Mouse (Mus musculus): ENCODE results near the gene Abcc4. TPM values are rescaled to one million over a fixed set of nuclear protein-coding genes. Genes with fewer than 3 reads are reported as not detected.

Abcc4 gene
- polyA plus RNA-seq, 1 experiment from 2014 or later: 2.8 TPM

GRCm38 (mm10) chr14:118706962-118707361 is 943 bp upstream of the Abcc4 start:
- H3K27me3 ChIP-seq (ENCODE audit: insufficient read depth, poor library complexity, severe bottlenecking): peaks cover 77% of the 10 kb centered on the region
- WGBS: 82% methylated on average over 11 of the region's 11 CpGs
- H3K36me3 ChIP-seq: no peaks in the 10 kb centered on the region
- no peaks in the 10 kb centered on the region for H3K9me3 ChIP-seq
- DNase-seq (ENCODE audit: low spot score): no peak
- peak overlapping the region; percentile 78 for H3K4me3 ChIP-seq
- H3K27ac ChIP-seq: no peak overlapping the region
- H3K4me1 ChIP-seq (replicated peaks): peaks cover 42% of the 10 kb centered on the region

GRCm38 (mm10) chr14:118705465-118705807 is 583 bp downstream of the Abcc4 start:
- WGBS: 2% methylated on average over 10 of the region's 10 CpGs
- Histone ChIP-seq H3K27ac (peak overlapping the region; percentile 87), H3K36me3 (no peaks in the 10 kb centered on the region), H3K9me3 (no peaks in the 10 kb centered on the region), H3K27me3 (ENCODE audit: insufficient read depth, poor library complexity, severe bottlenecking) (peaks cover 63% of the 10 kb centered on the region), H3K4me3 (peak overlapping the region; percentile 78), H3K4me1 (replicated peaks) (peaks cover 41% of the 10 kb centered on the region)
- DNase-seq (ENCODE audit: low spot score): no peak

GRCm38 (mm10) chr14:118703363-118703762 is 2.7 kb downstream of the Abcc4 start:
- Histone ChIP-seq H3K36me3 (no peaks in the 10 kb centered on the region), H3K4me1 (replicated peaks) (peaks cover 48% of the 10 kb centered on the region), H3K27me3 (ENCODE audit: insufficient read depth, poor library complexity, severe bottlenecking) (peaks cover 51% of the 10 kb centered on the region), H3K27ac (no peak overlapping the region), H3K4me3 (no peak overlapping the region), H3K9me3 (no peaks in the 10 kb centered on the region)
- 72% methylated on average over 9 of the region's 9 CpGs for WGBS
- no peak for DNase-seq (ENCODE audit: low spot score)

GRCm38 (mm10) chr14:118701991-118702608 is 3.9 kb downstream of the Abcc4 start:
- DNase-seq (ENCODE audit: low spot score): no peak
- Histone ChIP-seq H3K4me3 (no peak overlapping the region), H3K36me3 (no peaks in the 10 kb centered on the region), H3K27ac (no peak overlapping the region), H3K27me3 (ENCODE audit: insufficient read depth, poor library complexity, severe bottlenecking) (peaks cover 41% of the 10 kb centered on the region), H3K4me1 (replicated peaks) (peaks cover 51% of the 10 kb centered on the region), H3K9me3 (no peaks in the 10 kb centered on the region)
- 60% methylated on average over 7 of the region's 7 CpGs for WGBS

GRCm38 (mm10) chr14:118700576-118700975 is 5.4 kb downstream of the Abcc4 start:
- no peak for DNase-seq (ENCODE audit: low spot score)
- no peak overlapping the region for H3K4me3 ChIP-seq
- H3K36me3 ChIP-seq: peaks cover 13% of the 10 kb centered on the region; the same call in 1 of the 2 replicates
- H3K27ac ChIP-seq: no peak overlapping the region
- 82% methylated on average over 7 of the region's 7 CpGs for WGBS
- peaks cover 27% of the 10 kb centered on the region for H3K27me3 ChIP-seq (ENCODE audit: insufficient read depth, poor library complexity, severe bottlenecking)
- peaks cover 36% of the 10 kb centered on the region for H3K4me1 ChIP-seq (replicated peaks)
- no peaks in the 10 kb centered on the region for H3K9me3 ChIP-seq

GRCm38 (mm10) chr14:118699963-118700362 is 6.1 kb downstream of the Abcc4 start:
- Histone ChIP-seq H3K36me3 (peaks cover 13% of the 10 kb centered on the region; the same call in 1 of the 2 replicates), H3K27ac (no peak overlapping the region), H3K4me3 (no peak overlapping the region), H3K9me3 (no peaks in the 10 kb centered on the region), H3K27me3 (ENCODE audit: insufficient read depth, poor library complexity, severe bottlenecking) (peaks cover 21% of the 10 kb centered on the region), H3K4me1 (replicated peaks) (peaks cover 30% of the 10 kb centered on the region)
- no peak for DNase-seq (ENCODE audit: low spot score)
- 72% methylated on average over 5 of the region's 5 CpGs for WGBS

GRCm38 (mm10) chr14:118699508-118699907 is 6.5 kb downstream of the Abcc4 start:
- peaks cover 16% of the 10 kb centered on the region for H3K27me3 ChIP-seq (ENCODE audit: insufficient read depth, poor library complexity, severe bottlenecking)
- H3K4me1 ChIP-seq (replicated peaks): peaks cover 30% of the 10 kb centered on the region
- H3K36me3 ChIP-seq: peaks cover 13% of the 10 kb centered on the region; the same call in 1 of the 2 replicates
- H3K4me3 ChIP-seq: no peak overlapping the region
- no peak for DNase-seq (ENCODE audit: low spot score)
- 84% methylated on average over 10 of the region's 10 CpGs for WGBS
- no peaks in the 10 kb centered on the region for H3K9me3 ChIP-seq
- H3K27ac ChIP-seq: peak overlapping the region; percentile 23; the same call in 1 of the 2 replicates

GRCm38 (mm10) chr14:118696556-118697289 is 9.3 kb downstream of the Abcc4 start:
- Histone ChIP-seq H3K36me3 (peaks cover 21% of the 10 kb centered on the region; the same call in 1 of the 2 replicates), H3K9me3 (no peaks in the 10 kb centered on the region), H3K27me3 (ENCODE audit: insufficient read depth, poor library complexity, severe bottlenecking) (no peaks in the 10 kb centered on the region; the same call in 1 of the 2 replicates), H3K4me1 (replicated peaks) (peaks cover 32% of the 10 kb centered on the region; the same call in 1 of the 2 replicates), H3K27ac (no peak overlapping the region), H3K4me3 (no peak overlapping the region)
- DNase-seq (ENCODE audit: low spot score): no peak
- WGBS: 94% methylated on average over 16 of the region's 16 CpGs

- no peak for DNase-seq (ENCODE audit: low spot score)
- H3K9me3 ChIP-seq: no peaks in the 10 kb centered on the region
- WGBS: 95% methylated on average over 11 of the region's 11 CpGs
- H3K36me3 ChIP-seq: peaks cover 21% of the 10 kb centered on the region; the same call in 1 of the 2 replicates
- H3K27me3 ChIP-seq (ENCODE audit: insufficient read depth, poor library complexity, severe bottlenecking): no peaks in the 10 kb centered on the region; the same call in 1 of the 2 replicates
- no peak overlapping the region for H3K4me3 ChIP-seq
- peaks cover 39% of the 10 kb centered on the region; the same call in 1 of the 2 replicates for H3K4me1 ChIP-seq (replicated peaks)
- H3K27ac ChIP-seq: no peak overlapping the region
Measured at GRCm38 (mm10) chr14:118695866-118696265, 10.2 kb downstream of the Abcc4 start.

GRCm38 (mm10) chr14:118694321-118694720 is 11.7 kb downstream of the Abcc4 start:
- Histone ChIP-seq H3K9me3 (no peaks in the 10 kb centered on the region), H3K4me3 (no peak overlapping the region)
- WGBS: 85% methylated on average over 7 of the region's 7 CpGs

GRCm38 (mm10) chr14:118691910-118692309 is 14.1 kb downstream of the Abcc4 start:
- 73% methylated on average over 6 of the region's 6 CpGs for WGBS
- DNase-seq (ENCODE audit: low spot score): no peak
- no peaks in the 10 kb centered on the region; the same call in 1 of the 2 replicates for H3K27me3 ChIP-seq (ENCODE audit: insufficient read depth, poor library complexity, severe bottlenecking)
- H3K4me3 ChIP-seq: no peak overlapping the region
- H3K4me1 ChIP-seq (replicated peaks): peaks cover 32% of the 10 kb centered on the region
- H3K27ac ChIP-seq: peak overlapping the region; percentile 18; the same call in 1 of the 2 replicates
- no peaks in the 10 kb centered on the region for H3K9me3 ChIP-seq
- peaks cover 20% of the 10 kb centered on the region; the same call in 1 of the 2 replicates for H3K36me3 ChIP-seq

More at GRCm38 (mm10) chr14:118694321-118694720, 11.7 kb downstream of the Abcc4 start:
- Histone ChIP-seq H3K27ac (no peak overlapping the region), H3K36me3 (peaks cover 21% of the 10 kb centered on the region; the same call in 1 of the 2 replicates), H3K27me3 (ENCODE audit: insufficient read depth, poor library complexity, severe bottlenecking) (no peaks in the 10 kb centered on the region; the same call in 1 of the 2 replicates), H3K4me1 (replicated peaks) (peaks cover 37% of the 10 kb centered on the region)
- DNase-seq (ENCODE audit: low spot score): no peak

- Histone ChIP-seq H3K27ac (0 out of 2 replicates have a peak overlapping the region, but pooled peaks have one; percentile 18), H3K36me3 (peaks cover 15% of the 10 kb centered on the region; the same call in 1 of the 2 replicates), H3K27me3 (ENCODE audit: insufficient read depth, poor library complexity, severe bottlenecking) (no peaks in the 10 kb centered on the region; the same call in 1 of the 2 replicates), H3K4me3 (no peak overlapping the region), H3K4me1 (replicated peaks) (peaks cover 32% of the 10 kb centered on the region), H3K9me3 (no peaks in the 10 kb centered on the region)
- DNase-seq (ENCODE audit: low spot score): no peak
- WGBS: 89% methylated on average over 5 of the region's 5 CpGs
Measured at GRCm38 (mm10) chr14:118691404-118691803, 14.6 kb downstream of the Abcc4 start.

- Histone ChIP-seq H3K4me3 (no peak overlapping the region), H3K4me1 (replicated peaks) (peaks cover 32% of the 10 kb centered on the region), H3K36me3 (peaks cover 10% of the 10 kb centered on the region; the same call in 1 of the 2 replicates), H3K27me3 (ENCODE audit: insufficient read depth, poor library complexity, severe bottlenecking) (no peaks in the 10 kb centered on the region; the same call in 1 of the 2 replicates), H3K27ac (no peak overlapping the region; the same call in 1 of the 2 replicates), H3K9me3 (no peaks in the 10 kb centered on the region)
- DNase-seq (ENCODE audit: low spot score): no peak
- 75% methylated on average over 8 of the region's 8 CpGs for WGBS
Measured at GRCm38 (mm10) chr14:118690921-118691320, 15.1 kb downstream of the Abcc4 start.

All from hindbrain, embryonic 10.5 days (tissue).